Mouse (Mus musculus): ENCODE data around the gene Syn3.

Gene Syn3

DNA sequence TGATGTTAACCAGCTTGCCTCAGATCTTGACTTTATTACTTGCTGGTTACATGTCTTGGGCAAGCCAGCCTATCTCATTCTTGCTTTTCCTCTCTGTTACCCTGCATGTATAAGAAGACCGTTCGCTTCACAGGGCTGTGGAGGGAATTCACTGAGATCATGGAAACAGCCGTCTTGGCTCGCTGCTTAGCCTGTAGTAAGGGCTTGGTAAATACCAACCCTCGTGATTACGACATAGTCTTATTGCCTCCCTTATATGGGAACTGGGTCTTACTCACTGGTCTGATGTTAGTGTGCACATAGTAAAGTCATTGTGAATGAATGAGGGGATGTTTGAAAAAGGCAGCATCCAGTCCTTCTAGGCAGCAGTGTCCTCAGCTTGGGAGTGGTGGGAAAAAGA, 188.2 kb downstream of the Syn3 start:
- no peak for DNase-seq (ENCODE audit: low read depth, low spot score)

DNA sequence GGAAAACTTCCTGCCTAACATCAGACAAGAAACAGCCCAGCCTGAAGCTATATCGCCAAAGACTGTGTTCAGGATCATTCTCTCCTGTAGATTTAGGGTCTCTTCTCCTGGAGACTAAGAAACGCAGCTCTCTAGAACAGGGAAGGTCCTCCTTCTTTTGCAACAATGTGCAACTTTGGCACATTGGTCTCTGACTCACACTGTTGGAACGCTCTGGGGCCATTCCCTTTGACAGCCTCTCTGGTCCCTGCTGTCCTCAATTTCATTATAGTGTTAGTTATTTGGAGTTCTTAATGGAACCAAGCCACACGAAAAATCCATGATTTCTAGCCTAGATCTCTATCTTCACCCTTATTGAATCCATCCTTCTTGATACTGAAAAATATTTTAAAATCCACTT, 191.5 kb downstream of the Syn3 start:
- DNase-seq (ENCODE audit: low read depth, low spot score) = no peak

DNA sequence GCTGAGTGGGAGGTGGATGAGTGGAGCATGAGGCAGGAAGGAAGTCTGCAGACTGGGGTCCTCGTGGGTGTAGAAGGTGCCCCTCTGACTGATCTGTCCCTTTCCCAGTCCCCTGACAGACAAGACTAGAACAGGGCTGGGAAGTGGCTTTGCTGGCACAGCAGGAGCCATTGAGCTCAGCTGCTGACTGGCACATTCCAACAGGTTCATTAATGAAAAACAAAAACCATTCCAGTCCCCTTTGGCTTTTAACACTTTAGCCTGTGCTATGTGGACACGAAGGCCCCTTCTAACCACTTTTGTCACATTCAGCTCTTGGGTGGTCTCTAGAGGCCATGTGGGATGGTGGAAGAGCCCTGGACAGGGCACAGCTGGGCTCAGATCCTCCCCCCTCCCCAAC, 194.1 kb downstream of the Syn3 start:
- DNase-seq (ENCODE audit: low read depth, low spot score) = no peak

DNA sequence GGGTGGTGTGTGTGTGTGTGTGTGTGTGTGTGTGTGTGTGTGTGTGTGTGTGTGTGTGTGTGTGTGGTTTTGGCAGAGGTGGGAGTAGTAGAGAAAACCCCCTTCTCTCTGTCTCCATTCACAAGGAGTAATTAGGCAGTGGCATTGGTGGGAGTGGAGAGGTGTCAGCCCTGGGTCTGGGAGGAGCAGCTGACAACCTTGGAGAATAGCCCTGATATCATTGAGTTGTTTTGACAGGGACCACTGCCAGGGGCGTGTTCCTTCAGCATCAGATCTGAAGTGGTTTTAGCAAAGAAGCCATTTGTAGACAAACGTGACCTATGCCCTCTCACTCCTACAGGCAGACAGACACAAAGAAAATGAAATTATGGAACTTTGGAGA, 195.2 kb downstream of the Syn3 start:
- DNase-seq (ENCODE audit: low read depth, low spot score) = no peak

DNA sequence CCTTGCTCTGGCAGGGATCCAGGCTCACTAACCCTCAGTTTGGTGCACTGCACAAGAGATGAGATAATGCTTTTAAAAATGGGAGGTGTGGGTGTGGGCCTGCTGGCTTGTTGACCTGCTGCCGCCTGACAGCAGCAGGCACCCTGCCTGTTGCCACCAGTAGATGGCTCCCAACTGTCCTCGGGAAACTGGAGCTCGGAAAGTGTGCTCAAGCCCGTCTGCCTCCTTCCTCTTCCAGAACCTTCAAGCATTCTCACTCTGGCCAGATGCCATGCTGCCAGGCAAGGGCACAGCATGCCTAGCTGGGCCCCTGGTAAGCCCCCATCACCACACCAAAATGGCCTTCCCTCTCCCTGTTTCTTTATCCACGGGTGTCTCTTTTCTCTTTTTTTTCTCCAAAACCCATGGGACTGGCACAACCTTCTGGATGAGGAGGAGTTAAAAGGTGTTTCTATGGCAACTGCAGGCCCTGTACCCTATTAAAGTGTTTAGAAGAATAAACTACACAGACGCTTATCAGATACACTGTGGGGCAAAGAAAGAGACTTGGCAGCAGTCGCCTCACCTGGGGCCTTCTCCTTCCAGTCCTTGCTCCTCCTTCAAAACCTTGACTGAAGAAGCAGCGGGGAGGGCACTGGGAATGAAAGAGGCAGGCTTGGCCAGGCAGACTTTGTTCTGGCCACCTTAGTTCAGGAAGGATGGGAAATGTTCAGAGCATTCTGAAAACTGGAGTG, 195.8 kb downstream of the Syn3 start:
- peak; percentile 8 for DNase-seq (ENCODE audit: low read depth, low spot score)

DNA sequence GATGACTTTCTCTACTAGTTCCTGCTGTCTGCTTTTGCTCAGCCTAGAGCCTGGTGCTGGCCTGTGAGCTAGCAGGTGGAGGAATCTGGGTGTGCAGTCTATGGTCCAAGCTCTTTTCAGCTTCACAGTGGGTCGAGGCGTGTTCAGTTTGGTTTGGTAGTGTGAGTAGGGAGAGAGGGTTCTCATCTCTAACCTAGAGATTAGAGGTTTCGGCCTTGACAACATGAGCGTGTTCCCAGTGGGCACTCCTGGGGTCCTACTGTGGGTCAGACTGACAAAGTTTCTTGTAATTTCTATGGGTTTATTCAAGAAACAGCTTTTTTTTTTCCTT, 196.4 kb downstream of the Syn3 start:
- no peak for DNase-seq (ENCODE audit: low read depth, low spot score)

DNA sequence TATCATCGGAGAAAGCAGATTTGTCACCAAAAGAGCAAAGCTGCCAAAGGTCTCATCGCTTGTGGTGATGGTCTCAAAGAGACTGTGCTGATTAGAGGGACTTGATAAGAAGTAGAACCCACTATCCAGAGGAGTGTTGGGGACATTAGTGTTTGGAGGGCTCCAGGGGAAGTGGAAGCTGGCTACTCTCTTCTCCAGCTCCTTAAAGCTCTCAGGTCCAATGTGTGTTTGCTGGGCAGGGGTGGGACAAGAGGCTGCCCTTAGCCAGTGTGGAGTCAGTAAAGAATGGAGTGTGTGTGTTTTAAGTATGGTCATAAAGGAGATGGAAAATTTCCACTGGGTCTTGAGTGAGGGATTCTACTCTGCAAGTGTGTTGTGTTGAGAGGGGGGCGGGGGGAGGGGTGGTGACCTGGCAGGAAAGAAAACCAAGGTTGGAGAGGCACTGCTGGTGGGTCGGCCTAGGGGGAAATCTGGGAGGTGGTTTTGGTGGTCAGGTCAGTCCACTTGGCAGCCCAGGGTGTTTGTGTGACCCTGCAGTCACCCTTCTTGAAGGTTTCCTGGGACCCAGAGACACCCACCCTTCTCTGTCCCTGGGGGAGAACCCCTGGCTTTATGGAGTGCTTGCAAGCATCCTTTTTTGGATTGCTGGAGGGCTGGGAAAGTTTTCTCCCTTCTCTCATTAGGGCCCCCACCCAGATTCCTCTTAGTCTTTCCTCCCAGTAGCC, 196.9 kb downstream of the Syn3 start:
- no peak for DNase-seq (ENCODE audit: low read depth, low spot score)

DNA sequence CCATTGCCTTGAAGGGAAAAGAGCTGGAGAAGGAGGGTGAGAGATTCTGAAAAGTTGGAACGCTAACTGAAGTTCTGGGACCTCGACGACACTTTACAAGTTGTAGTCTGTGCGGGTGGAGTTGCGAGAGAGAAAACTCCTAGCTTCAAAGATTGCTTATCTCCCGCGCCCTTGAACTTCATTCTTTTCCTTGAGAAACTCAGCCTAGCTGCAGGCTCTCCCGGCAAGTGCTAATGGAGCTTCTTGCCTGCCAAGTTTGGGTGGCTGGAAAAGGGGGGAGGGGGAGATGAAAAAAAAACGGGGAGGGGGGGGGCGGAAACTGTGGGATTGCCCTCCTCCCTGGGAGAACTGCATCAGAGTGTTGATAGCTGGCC, 197.6 kb downstream of the Syn3 start:
- DNase-seq (ENCODE audit: low read depth, low spot score) = no peak

DNA sequence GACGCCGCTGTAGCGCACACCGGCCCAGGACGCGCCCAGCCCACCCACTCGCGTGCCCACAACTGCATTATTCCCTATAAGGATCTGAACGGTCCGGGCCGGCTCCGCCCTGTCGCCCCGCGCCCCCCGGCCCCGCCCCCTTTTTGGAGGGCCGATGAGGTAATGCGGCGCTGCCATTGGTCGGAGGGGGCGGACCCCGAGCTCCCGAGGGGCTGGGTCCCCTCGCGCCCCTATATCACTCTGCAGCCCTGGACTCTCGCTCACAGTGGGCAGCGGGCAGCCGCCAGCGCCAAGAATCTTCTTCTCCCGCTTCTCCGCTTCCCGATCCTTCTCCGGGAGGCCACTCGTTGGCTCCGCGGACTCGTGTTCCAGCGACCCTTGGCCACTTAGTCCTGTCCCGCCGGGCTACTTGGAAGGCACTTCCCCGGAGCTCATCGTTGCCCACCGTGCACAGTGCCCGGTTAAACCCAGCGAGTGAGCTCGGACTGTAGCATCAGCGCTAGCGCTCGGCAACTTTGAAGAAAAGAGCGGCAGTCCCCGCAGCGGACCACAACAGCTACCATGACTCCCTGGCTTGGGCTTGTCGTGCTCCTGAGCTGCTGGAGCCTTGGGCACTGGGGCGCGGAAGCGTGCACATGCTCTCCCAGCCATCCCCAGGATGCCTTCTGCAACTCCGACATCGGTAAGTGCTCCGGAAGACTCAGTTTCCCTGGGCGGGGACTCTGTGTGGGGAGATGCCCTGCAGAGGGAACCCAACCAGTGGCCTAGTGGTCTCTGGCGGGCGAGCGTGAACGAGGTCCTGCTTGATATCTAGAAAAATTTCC, 198.2 kb downstream of the Syn3 start, which contains the start of gene Timp3:
Gene Timp3 (plus strand): TSS at position 80 of the 824 bp plus-strand sequence.
- no peak for DNase-seq (ENCODE audit: low read depth, low spot score)

DNA sequence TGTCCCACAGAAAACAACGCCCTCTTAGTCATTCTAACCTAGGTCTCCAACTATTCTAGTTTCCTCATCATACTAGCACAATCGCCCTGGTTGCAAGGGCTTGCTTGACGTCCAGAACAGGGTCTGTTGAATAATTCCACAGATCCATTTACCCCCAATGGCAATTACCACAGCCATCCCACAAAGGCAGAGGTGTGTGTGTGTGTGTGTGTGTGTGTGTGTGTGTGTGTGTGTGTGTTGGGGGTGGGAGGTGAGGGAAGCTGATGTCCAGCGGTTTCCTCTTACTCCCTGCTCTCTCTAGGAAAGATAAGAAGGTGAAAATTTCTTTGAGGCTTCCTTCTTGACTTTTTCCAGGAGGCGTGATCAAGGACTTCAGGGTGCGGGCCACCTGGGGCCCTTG, 198.9 kb downstream of the Syn3 start:
- no peak for DNase-seq (ENCODE audit: low read depth, low spot score)

DNA sequence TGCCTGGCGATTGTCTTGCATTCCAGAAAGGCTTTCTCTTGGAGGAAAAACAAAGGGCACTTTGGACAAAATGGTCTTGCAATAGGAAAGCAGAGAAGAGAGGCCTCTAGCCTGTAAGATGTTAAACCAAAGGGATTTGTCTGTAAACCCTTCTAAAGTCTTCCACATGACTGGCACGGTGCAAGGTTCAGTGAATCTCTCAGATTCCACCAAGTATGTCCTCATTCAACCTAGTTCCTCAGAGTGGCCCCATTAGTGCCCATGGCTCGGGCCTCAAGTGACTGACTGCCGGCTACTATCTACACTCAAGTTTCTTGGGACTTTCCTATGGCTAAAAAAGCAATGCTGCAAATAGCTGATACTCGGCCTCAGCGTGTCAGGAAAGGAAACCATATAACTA, 200.4 kb downstream of the Syn3 start:
- no peak for DNase-seq (ENCODE audit: low read depth, low spot score)

DNA sequence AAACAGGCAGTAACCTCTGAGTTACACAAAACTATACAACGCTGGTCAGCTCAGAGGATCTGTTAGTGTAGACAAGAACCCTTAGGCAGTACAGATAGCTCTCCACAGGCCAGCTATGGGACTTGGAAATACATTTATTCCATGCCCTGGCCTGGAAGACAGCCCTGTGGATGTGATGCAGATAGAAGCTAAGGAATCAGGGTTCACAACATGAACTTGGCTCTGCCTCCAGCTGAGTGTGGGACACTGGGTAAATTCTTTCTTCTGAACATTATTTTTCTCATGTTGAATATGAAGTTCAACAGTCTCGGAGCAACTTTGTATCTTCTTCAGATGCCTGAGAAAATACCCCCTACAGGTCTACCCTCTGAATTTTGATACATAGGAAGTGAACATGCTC, 201.4 kb downstream of the Syn3 start:
- no peak for DNase-seq (ENCODE audit: low read depth, low spot score)

DNA sequence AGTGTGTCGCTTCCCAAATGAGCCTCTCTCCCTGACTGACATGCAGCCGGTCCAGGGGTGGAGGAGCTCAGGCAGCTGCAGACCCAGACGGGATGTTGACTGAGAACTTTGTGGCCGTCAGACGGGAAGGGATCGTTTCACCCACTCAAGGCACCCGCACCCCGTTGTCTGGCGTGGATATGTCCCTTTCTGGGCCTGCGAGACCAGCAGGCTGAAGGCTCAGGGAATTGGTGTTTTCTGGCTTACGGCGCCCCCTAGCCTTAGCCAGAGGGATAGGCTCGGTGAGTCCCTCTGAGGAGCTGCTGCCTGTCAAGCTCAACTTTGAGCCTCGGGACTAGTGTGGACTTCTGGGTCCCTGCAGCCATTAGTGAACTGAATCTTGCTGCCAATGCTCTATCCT, 202.6 kb downstream of the Syn3 start:
- DNase-seq (ENCODE audit: low read depth, low spot score) = peak; percentile 17

DNA sequence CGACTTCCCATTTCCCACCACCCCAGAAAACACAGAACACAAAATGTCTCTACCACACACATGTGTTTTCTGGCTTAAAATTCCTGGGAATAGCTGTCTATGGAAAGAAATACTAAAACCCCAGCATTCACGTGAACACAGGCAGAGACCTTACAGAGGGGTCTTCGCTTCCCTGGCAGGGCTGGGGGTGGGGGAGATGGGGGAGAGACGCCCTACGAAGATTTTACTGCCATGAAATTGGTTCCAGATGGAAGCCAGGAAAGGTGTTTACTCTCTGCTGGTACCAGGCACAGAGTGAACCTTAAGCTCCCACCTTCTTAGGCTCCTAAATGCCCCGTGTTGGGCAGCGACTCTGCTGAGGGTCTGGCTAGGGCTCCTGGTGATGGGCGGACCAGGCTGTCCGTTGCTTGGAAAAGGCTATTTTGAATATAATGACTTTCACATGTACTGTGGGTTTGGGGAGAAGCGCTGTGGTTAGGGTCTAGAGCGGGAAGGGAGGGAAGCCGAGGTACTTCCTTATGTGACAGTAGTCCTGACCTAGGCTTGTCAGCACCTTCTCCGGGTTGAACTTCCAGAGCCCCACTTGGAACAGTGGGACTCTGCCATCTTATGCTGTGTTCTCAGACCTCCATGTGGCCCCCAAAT, 203.1 kb downstream of the Syn3 start:
- no peak for DNase-seq (ENCODE audit: low read depth, low spot score)

DNA sequence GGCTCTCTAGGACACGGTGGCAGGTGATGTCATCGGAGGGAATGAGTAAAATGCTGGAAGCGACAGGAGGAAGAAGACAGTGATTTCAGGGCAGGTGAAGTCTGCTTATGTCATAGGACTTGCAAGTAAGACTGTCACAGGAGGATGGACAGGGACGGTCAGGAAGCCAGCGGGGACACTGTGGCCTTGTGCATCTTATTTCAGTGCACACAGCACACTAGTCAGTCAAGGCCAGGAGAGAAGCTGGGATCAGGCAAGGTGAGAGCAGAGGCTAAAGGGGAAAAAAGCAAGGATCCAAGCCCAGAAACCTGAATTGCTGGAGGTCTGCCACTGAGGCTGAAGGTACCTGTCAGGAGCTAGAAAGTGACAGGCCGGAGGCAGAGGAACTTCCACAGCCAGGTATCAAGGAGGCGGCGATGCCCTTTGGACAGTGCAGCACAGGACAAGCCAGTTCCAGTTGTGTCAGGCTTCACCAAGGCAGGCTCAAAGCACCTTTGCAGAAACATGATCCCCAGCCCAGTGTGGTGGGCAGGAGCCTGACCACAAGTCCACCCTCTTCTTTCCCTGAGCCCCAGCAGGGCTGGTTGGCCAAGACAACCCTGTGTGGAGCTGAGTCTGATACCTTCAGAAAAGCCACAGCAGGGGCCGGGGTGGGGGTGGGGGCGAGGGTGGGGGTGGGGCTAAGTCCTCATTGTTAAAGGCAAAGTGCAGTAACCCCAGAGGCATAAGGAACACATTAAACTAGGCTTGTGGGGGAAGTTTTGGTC, 203.9 kb downstream of the Syn3 start:
- DNase-seq (ENCODE audit: low read depth, low spot score) = no peak

DNA sequence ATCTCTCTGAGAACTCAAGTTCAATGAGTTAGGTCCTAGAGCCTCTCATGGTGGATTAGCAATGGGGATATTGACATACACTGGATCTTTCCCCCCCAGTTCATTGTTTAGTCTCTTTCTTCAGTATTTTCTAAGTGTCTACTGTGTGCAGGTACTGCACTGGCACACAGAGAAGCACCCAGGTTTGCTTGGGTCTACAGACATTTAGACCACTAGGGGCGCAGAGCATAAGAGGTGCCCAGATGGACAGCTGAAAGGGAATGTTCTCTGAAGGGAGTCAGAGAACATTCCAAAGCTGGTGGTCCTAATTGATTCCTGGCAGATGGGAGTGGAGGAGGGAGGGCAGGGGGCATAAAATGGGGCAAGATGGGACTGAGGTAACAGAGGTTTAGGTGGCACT, 204.8 kb downstream of the Syn3 start:
- DNase-seq (ENCODE audit: low read depth, low spot score) = no peak

DNA sequence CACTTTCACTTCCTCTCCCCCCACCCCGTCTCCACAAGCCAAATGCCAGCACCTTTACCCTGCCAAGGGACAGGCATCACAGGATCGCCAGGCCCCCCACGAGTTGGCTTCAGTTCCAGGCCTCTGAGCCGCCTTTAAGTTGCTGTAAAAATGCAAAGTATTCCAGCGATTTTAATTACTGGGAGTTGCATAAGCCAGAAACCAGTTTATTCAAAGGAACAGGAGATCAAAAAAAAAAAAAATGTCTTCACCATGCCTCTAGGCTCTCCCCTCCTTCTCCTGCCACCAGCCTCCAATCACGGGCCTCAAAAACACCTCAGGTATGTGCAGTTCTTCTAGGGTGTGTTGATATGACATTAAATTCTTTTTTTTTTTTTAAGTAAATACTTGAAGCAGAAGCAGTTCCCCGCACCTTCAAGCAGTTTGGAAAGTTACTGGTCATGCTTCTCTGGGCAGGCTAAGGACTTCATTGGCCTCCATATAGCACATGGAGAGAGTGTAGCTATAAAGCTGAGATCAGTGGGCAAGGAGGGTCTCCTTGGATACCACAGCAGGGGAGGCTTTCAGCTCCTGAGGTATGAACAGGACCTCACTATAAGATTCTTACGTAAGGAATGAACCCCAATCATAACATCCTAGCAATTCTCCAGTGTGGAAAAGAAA, 208.5 kb downstream of the Syn3 start:
- DNase-seq (ENCODE audit: low read depth, low spot score) = no peak

DNA sequence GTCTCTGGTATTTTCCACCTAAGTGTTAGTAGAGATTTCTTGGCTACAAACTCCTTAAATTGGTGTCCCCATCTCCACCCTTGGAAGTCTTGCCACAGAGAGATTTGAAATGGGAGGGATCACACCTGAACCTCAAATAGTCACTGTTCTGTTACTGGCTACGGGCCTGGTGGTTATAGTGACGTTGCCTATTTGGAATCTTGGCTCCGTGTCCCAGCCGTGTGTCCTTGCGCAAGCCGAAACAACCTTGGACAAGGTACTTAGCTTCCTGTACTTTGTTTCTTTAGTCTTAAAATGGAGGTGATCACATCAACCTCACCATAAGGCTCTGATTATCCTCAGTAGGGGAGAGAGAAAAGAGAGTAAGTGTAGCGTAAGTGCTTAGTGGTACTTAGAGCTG, 212.2 kb downstream of the Syn3 start:
- no peak for DNase-seq (ENCODE audit: low read depth, low spot score)

DNA sequence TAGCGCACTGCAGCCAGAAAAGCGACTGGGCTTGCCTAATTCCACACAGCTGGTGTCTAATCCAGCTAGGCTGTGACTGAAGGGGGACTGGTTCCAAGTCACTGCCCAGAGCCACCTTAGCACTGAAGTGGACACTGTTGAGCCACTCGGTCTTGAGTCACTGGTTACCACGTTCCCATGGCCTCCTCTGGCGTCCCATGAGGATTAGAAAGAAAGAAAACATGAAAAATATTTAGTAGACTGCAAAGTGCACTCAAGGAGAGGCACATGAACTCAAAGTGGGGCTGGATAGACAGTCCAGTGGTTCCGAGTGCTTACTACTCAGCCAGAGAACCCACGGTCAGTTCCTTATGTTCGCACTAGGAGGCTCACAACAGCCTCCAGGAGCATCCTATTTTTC, 217.5 kb downstream of the Syn3 start:
- DNase-seq (ENCODE audit: low read depth, low spot score) = no peak

DNA sequence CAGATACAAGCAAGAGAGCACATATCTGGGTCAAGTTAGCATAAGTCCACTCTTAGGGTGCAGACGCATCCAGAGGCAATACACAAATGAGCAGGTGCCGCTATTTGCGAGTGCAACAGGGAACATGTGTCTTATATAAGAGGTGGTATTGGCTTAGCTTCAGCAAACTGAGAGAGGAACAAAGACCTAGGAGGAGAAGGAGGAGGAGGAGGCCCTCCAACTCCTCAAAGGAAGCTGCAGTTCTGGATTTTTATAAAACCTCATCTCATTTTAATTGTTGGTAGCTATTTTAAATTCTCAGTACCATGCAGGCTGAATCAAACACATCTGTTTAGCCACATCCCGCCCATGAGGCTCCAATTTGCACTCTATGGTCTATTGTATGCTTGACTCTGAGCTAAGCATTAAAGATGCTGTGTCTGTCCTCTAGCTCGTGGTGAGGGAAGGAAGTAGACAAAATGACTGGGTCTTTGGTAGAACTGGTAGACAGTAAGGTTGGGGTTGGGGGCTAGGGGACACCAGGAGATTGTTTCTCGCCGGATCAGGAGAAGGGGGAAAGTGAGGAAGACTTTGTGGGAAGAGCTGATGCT, 219.0 kb downstream of the Syn3 start:
- DNase-seq (ENCODE audit: low read depth, low spot score) = no peak

DNA sequence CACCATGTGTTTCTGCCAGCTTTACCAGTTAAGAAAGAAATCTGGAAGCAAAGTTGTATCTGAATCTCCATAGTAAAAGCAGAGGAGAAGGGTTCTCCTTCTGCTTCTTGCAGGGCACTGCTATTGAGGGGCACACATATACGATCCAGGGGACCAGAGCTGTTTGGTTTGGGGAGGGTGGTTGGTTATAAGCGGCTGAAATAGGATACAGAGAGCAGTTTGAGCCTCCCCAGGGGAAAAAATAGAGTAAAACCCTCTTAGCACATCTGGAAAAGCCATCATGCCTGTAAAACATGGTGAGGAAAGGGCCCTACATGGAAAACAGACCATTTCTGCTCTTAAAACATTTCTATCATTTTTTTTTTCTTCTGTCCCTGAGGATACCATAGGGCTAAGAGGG, 220.2 kb downstream of the Syn3 start:
- DNase-seq (ENCODE audit: low read depth, low spot score) = no peak

Measured in c-Kit-negative CD71-positive TER-119-positive erythroid progenitor cells, embryonic 14.5 days (primary cell).